Comparison of ENCODE assay signal across 23 mouse cellular contexts in the genomic region with DNA sequence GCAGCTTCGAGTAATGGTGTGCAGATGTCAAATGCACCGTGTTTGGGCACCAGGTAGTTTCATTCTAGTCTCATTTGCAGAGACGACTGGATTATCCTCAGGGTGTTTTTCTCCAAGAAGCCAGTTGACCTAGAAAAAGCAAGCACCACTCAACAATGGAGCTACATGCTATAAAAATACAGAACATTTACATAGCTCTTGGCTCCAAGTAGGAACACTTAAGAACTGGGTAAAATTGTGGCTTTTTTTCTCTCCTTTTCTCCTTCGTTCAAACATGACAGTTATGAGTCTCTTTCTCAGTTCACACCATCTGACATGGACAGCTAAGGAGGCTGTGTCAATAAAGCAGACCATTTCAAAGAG.
DNase-seq lines count a peak whose midpoint lies in the region; ATAC-seq and TF ChIP-seq lines count a peak whose summit lies in the region.
"Had no signal": no experiment of that assay in that cellular context is flagged by ENCODE, and none has a peak within 500 bp of the region (broad histone marks: within the 10 kb centered on the region; RNA-seq: fewer than 3 reads in every experiment).

No protein-coding gene starts in this region.

- no peak overlapping the region for H3K4me2 ChIP-seq in lung, embryonic 15.5 days
- H3K4me2 ChIP-seq in limb, embryonic 12.5 days = no peak overlapping the region
- no peak overlapping the region for H3K4me2 ChIP-seq in intestine, embryonic 15.5 days (replicated peaks)
- H3K4me2 ChIP-seq: hindbrain, embryonic 15.5 days; midbrain, embryonic 13.5 days had no signal

- H3K9me3 ChIP-seq in lung, embryonic 15.5 days = no peaks in the 10 kb centered on the region
- H3K9me3 ChIP-seq in limb, embryonic 12.5 days = no peaks in the 10 kb centered on the region
- H3K9me3 ChIP-seq in intestine, embryonic 15.5 days = no peaks in the 10 kb centered on the region
- H3K9me3 ChIP-seq: hindbrain, embryonic 15.5 days; midbrain, embryonic 13.5 days had no signal

- intact Hi-C loops in heart, adult 2 months (cut with DNase I) = loop anchor here (10.0 kb wide), 1 partner anchor 1013 kb away; no protein-coding TSS in a partner anchor
- intact Hi-C loops in heart, postnatal 10 days (cut with DNase I) = no loop called here

- H3K4me1 ChIP-seq in heart, adult 2 months (ENCODE audit: control insufficient read depth, insufficient read depth, low read length) = peaks cover 4% of the 10 kb centered on the region
- peaks cover 16% of the 10 kb centered on the region for H3K4me1 ChIP-seq in lung, embryonic 15.5 days
- 0 out of 2 replicates have a peak, but pooled peaks cover 3% of the 10 kb centered on the region for H3K4me1 ChIP-seq in cortical plate, adult 2 months (ENCODE audit: control insufficient read depth, insufficient read depth, low read length)
- H3K4me1 ChIP-seq in limb, embryonic 12.5 days (replicated peaks) = peaks cover 27% of the 10 kb centered on the region
- H3K4me1 ChIP-seq in intestine, embryonic 15.5 days (replicated peaks) = 0 out of 2 replicates have a peak, but pooled peaks cover 3% of the 10 kb centered on the region
- H3K4me1 ChIP-seq: hindbrain, embryonic 15.5 days; megakaryocyte, embryonic 14.5 days had no signal

- DNase-seq in heart, adult 2 months = no peak
- DNase-seq in heart, postnatal 10 days = no peak
- DNase-seq in lung, postnatal 25 days (ENCODE audit: low spot score) = no peak
- DNase-seq: adrenal gland, postnatal 36 days; B cell, adult 2 months; cerebellum, adult 11 months; cerebellum, postnatal 10 days; gastrocnemius, postnatal 36 days; kidney, adult 9 months; right cerebral cortex, postnatal 25 days; spleen, adult 18-20 months had no signal

- ATAC-seq in lung, embryonic 15.5 days (ENCODE audit: borderline replicate concordance, extremely low read depth, low FRiP score, low TSS enrichment) = no peak
- ATAC-seq in limb, embryonic 12.5 days (ENCODE audit: insufficient number of reproducible peaks, insufficient read depth, low FRiP score, low TSS enrichment, low read depth) = no peak
- no peak for ATAC-seq in intestine, embryonic 15.5 days
- ATAC-seq: forebrain, embryonic 14.5 days; midbrain, embryonic 13.5 days; Patski had no signal

- H3K4me3 ChIP-seq in heart, adult 2 months = no peak overlapping the region
- no peak overlapping the region for H3K4me3 ChIP-seq in lung, embryonic 15.5 days
- H3K4me3 ChIP-seq in cortical plate, adult 2 months (ENCODE audit: insufficient read depth, low read length) = no peak overlapping the region
- no peak overlapping the region for H3K4me3 ChIP-seq in limb, embryonic 12.5 days (replicated peaks)
- H3K4me3 ChIP-seq in intestine, embryonic 15.5 days (replicated peaks) = no peak overlapping the region
- H3K4me3 ChIP-seq: hindbrain, embryonic 15.5 days; layer of hippocampus, adult 2 months; megakaryocyte, embryonic 14.5 days; midbrain, embryonic 13.5 days had no signal

- no peaks in the 10 kb centered on the region for H3K79me2 ChIP-seq in heart, adult 2 months (replicated peaks; ENCODE audit: control insufficient read depth, insufficient read depth, low read length)

- peaks cover 6% of the 10 kb centered on the region for H3K36me3 ChIP-seq in heart, adult 2 months (ENCODE audit: control insufficient read depth, insufficient read depth, low read length)
- H3K36me3 ChIP-seq in lung, embryonic 15.5 days = no peaks in the 10 kb centered on the region
- H3K36me3 ChIP-seq in limb, embryonic 12.5 days = no peaks in the 10 kb centered on the region
- H3K36me3 ChIP-seq in intestine, embryonic 15.5 days = no peaks in the 10 kb centered on the region
- H3K36me3 ChIP-seq: G1E; hindbrain, embryonic 15.5 days; midbrain, embryonic 13.5 days had no signal

- H3K27ac ChIP-seq in heart, adult 2 months = peak overlapping the region; percentile 74
- H3K27ac ChIP-seq in lung, embryonic 15.5 days = peak overlapping the region; percentile 30
- H3K27ac ChIP-seq in cortical plate, adult 2 months (ENCODE audit: insufficient read depth, low read length) = 0 out of 2 replicates have a peak overlapping the region, but pooled peaks have one; percentile 3
- peak overlapping the region; percentile 35; the same call in 1 of the 2 replicates for H3K27ac ChIP-seq in limb, embryonic 12.5 days
- H3K27ac ChIP-seq in intestine, embryonic 15.5 days = no peak overlapping the region
- H3K27ac ChIP-seq: hindbrain, embryonic 15.5 days; layer of hippocampus, adult 2 months; midbrain, embryonic 13.5 days had no signal

- no peak for TF ChIP-seq CTCF in heart, adult 2 months (IDR thresholded peaks at IDR 0.05)
- TF ChIP-seq CTCF in cortical plate, adult 2 months (IDR thresholded peaks at IDR 0.05; ENCODE audit: extremely low read depth, insufficient read depth, low read length) = no peak

- H3K9ac ChIP-seq in heart, adult 2 months (ENCODE audit: low read depth, low read length) = no peak overlapping the region
- no peak overlapping the region for H3K9ac ChIP-seq in lung, embryonic 15.5 days
- no peak overlapping the region for H3K9ac ChIP-seq in limb, embryonic 12.5 days (replicated peaks)
- H3K9ac ChIP-seq in intestine, embryonic 15.5 days = no peak overlapping the region
- H3K9ac ChIP-seq: hindbrain, embryonic 15.5 days; midbrain, embryonic 13.5 days had no signal

- H3K27me3 ChIP-seq in heart, adult 2 months (ENCODE audit: control insufficient read depth, insufficient read depth, low read length) = no peaks in the 10 kb centered on the region
- no peaks in the 10 kb centered on the region for H3K27me3 ChIP-seq in lung, embryonic 15.5 days
- H3K27me3 ChIP-seq in limb, embryonic 12.5 days = no peaks in the 10 kb centered on the region
- no peaks in the 10 kb centered on the region for H3K27me3 ChIP-seq in intestine, embryonic 15.5 days (replicated peaks)
- H3K27me3 ChIP-seq: CH12.LX; hindbrain, embryonic 15.5 days; megakaryocyte, embryonic 14.5 days; midbrain, embryonic 13.5 days; Patski had no signal

- no peak for TF ChIP-seq POLR2A in heart, adult 2 months (IDR thresholded peaks at IDR 0.05; ENCODE audit: insufficient read depth, low read depth, low read length)
- no peak for TF ChIP-seq POLR2A in cortical plate, adult 2 months (IDR thresholded peaks at IDR 0.05; ENCODE audit: extremely low read depth, insufficient read depth, low read length)

- 65% methylated on average over 4 of the region's 4 CpGs for WGBS in heart, adult 2 months
- WGBS in lung, embryonic 15.5 days = 18% methylated on average over 4 of the region's 4 CpGs
- 13% methylated on average over 4 of the region's 4 CpGs for WGBS in limb, embryonic 12.5 days
- 37% methylated on average over 4 of the region's 4 CpGs for WGBS in intestine, embryonic 15.5 days

- TF ChIP-seq EP300 in heart, adult 2 months (IDR thresholded peaks at IDR 0.05; ENCODE audit: insufficient read depth, low read depth, low read length) = no peak
